11 mouse cellular contexts compared by ENCODE assay signal in the genomic region with DNA sequence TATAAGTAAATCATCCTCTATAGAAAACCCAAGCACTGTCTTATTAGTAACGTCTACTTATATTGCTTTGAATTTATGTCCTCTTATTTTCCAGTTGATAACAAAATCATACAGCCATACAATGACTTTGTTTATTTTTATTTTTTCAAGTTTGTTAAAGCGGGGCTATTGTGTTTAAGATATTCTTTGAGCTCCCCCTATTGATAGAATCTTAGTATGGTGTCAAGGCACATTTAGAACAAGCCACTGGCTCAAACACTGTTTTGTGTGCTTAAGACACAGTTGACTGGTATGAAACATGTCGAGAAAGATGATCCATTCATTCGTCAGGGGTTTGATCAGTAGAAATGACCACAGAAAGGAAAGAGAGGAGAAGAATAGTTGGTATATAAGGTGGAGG. TPM values are rescaled to one million over a fixed set of nuclear protein-coding genes. Genes with fewer than 3 reads are reported as not detected.
A peak's percentile ranks its signal among the peaks of the same experiment; 100 is the strongest.
DNase-seq lines count a peak whose midpoint lies in the region; ATAC-seq and TF ChIP-seq lines count a peak whose summit lies in the region.
"Had no signal": no experiment of that assay in that cellular context is flagged by ENCODE, and none has a peak within 500 bp of the region (broad histone marks: within the 10 kb centered on the region; RNA-seq: fewer than 3 reads in every experiment).

No protein-coding gene starts in this region.

- peak; percentile 62 for TF ChIP-seq CTCF in hindbrain, postnatal 0 days (IDR thresholded peaks at IDR 0.05; ENCODE audit: low read depth)
- no peak for TF ChIP-seq CTCF in brain, embryonic 14.5 days (IDR thresholded peaks at IDR 0.05; ENCODE audit: borderline replicate concordance, extremely low read depth, insufficient read depth, insufficient read length)

- H3K36me3 ChIP-seq in hindbrain, postnatal 0 days (ENCODE audit: insufficient read depth, low read length): no peaks in the 10 kb centered on the region
- no peaks in the 10 kb centered on the region for H3K36me3 ChIP-seq in hindbrain, embryonic 12.5 days
- H3K36me3 ChIP-seq in neural tube, embryonic 14.5 days (ENCODE audit: control insufficient read depth, insufficient read depth, low read length): no peaks in the 10 kb centered on the region
- H3K36me3 ChIP-seq: neural tube, embryonic 13.5 days had no signal

- no peak overlapping the region for H3K27ac ChIP-seq in hindbrain, postnatal 0 days
- no peak overlapping the region for H3K27ac ChIP-seq in hindbrain, embryonic 12.5 days
- H3K27ac ChIP-seq in neural tube, embryonic 14.5 days (ENCODE audit: low read depth, low read length): no peak overlapping the region
- H3K27ac ChIP-seq: macrophage; neural tube, embryonic 13.5 days had no signal

- no peak for TF ChIP-seq POLR2A in brain, embryonic 14.5 days (IDR thresholded peaks at IDR 0.05; ENCODE audit: borderline replicate concordance, extremely low read depth, insufficient read depth, insufficient read length, poor library complexity, severe bottlenecking)

- H3K4me1 ChIP-seq in hindbrain, postnatal 0 days (ENCODE audit: insufficient read depth, low read length): no peaks in the 10 kb centered on the region
- no peaks in the 10 kb centered on the region for H3K4me1 ChIP-seq in hindbrain, embryonic 12.5 days
- no peaks in the 10 kb centered on the region for H3K4me1 ChIP-seq in neural tube, embryonic 14.5 days (ENCODE audit: control insufficient read depth, insufficient read depth, low read length)
- H3K4me1 ChIP-seq: neural tube, embryonic 13.5 days had no signal

- H3K9ac ChIP-seq in hindbrain, postnatal 0 days (replicated peaks; ENCODE audit: low read length): no peak overlapping the region
- H3K9ac ChIP-seq in hindbrain, embryonic 12.5 days: no peak overlapping the region
- no peak overlapping the region for H3K9ac ChIP-seq in neural tube, embryonic 14.5 days (replicated peaks; ENCODE audit: low read depth, low read length)
- H3K9ac ChIP-seq: neural tube, embryonic 13.5 days had no signal

- no peak overlapping the region for H3K4me3 ChIP-seq in hindbrain, postnatal 0 days (ENCODE audit: low read length)
- no peak overlapping the region for H3K4me3 ChIP-seq in hindbrain, embryonic 12.5 days
- H3K4me3 ChIP-seq in neural tube, embryonic 14.5 days (ENCODE audit: low read depth, low read length): no peak overlapping the region
- H3K4me3 ChIP-seq: neural tube, embryonic 13.5 days had no signal

- no peaks in the 10 kb centered on the region for H3K27me3 ChIP-seq in hindbrain, postnatal 0 days (ENCODE audit: insufficient read depth, low read length)
- H3K27me3 ChIP-seq in hindbrain, embryonic 12.5 days: no peaks in the 10 kb centered on the region
- no peaks in the 10 kb centered on the region for H3K27me3 ChIP-seq in neural tube, embryonic 14.5 days (ENCODE audit: control insufficient read depth, insufficient read depth, low read length)
- H3K27me3 ChIP-seq: neural tube, embryonic 13.5 days had no signal

- ATAC-seq in hindbrain, postnatal 0 days: 0 out of 2 replicates have a peak, but pooled peaks have one; percentile 53
- no peak for ATAC-seq in hindbrain, embryonic 12.5 days (ENCODE audit: low FRiP score)
- ATAC-seq in neural tube, embryonic 14.5 days (ENCODE audit: low read depth): peak; percentile 34; the same call in 1 of the 2 replicates

- WGBS in hindbrain, postnatal 0 days: 29% methylated on average over 4 of the region's 4 CpGs
- WGBS in hindbrain, embryonic 12.5 days: 47% methylated on average over 4 of the region's 4 CpGs
- WGBS in neural tube, embryonic 14.5 days: 43% methylated on average over 4 of the region's 4 CpGs

- DNase-seq in hindbrain, postnatal 0 days (ENCODE audit: low spot score): peak; percentile 70
- no peak for DNase-seq in neural tube, embryonic 10.5 days (ENCODE audit: extremely low spot score, low spot score)
- peak; percentile 59 for DNase-seq in brain, embryonic 14.5 days (ENCODE audit: low read depth)
- no peak for DNase-seq in yolk sac, embryonic 10.5 days (ENCODE audit: low spot score)
- DNase-seq in cerebellum, postnatal 4 days (ENCODE audit: low spot score in 2 of 2): no peak
- DNase-seq: kidney, postnatal 14 days; thymus, adult 2 months had no signal

- H3K9me3 ChIP-seq in hindbrain, postnatal 0 days (ENCODE audit: low read length): no peaks in the 10 kb centered on the region
- H3K9me3 ChIP-seq in hindbrain, embryonic 12.5 days (replicated peaks): no peaks in the 10 kb centered on the region
- no peaks in the 10 kb centered on the region for H3K9me3 ChIP-seq in neural tube, embryonic 14.5 days (ENCODE audit: control insufficient read depth, low read length)
- H3K9me3 ChIP-seq: neural tube, embryonic 13.5 days had no signal

- no peak overlapping the region for H3K4me2 ChIP-seq in hindbrain, postnatal 0 days (ENCODE audit: low read depth, low read length)
- H3K4me2 ChIP-seq in hindbrain, embryonic 12.5 days (replicated peaks): no peak overlapping the region
- no peak overlapping the region for H3K4me2 ChIP-seq in neural tube, embryonic 14.5 days (ENCODE audit: low read depth, low read length)
- H3K4me2 ChIP-seq: neural tube, embryonic 13.5 days had no signal

RNA-seq across cellular contexts. Expression of a gene that starts 33.0 kb away (rescaled TPM):
- total RNA-seq in hindbrain, postnatal 0 days (2014; rRNA removed): 25.3 and 25.7 TPM in 2 replicates
- polyA plus RNA-seq in hindbrain, postnatal 0 days (2015; fragmentation: Nextera tagmentation; extraction: Ambion mirVana): 16.6 and 17.0 TPM in 2 replicates
- polyA plus RNA-seq in hindbrain, embryonic 12.5 days (2016; fragmentation: Nextera tagmentation; extraction: Ambion mirVana): 17.9 and 19.2 TPM in 2 replicates
- polyA plus RNA-seq in neural tube, embryonic 14.5 days (2014; fragmentation: Nextera tagmentation; extraction: Ambion mirVana): 13.1 and 18.3 TPM in 2 replicates
- 7.8 and 9.0 TPM in 2 replicates for polyA plus RNA-seq in brain, embryonic 14.5 days (2012; rRNA removed)

Comparison
In these comparisons a context has a peak if more than half of its experiments do, and no peak if none do; other contexts are left out.
1. DNase-seq: peak in hindbrain, postnatal 0 days (single experiment) and brain, embryonic 14.5 days (single experiment); none in neural tube, embryonic 10.5 days (single experiment), yolk sac, embryonic 10.5 days (single experiment) and cerebellum, postnatal 4 days (0 of 2).